Mouse (Mus musculus): ENCODE results near the gene Mpp2.

Gene Mpp2

DNA sequence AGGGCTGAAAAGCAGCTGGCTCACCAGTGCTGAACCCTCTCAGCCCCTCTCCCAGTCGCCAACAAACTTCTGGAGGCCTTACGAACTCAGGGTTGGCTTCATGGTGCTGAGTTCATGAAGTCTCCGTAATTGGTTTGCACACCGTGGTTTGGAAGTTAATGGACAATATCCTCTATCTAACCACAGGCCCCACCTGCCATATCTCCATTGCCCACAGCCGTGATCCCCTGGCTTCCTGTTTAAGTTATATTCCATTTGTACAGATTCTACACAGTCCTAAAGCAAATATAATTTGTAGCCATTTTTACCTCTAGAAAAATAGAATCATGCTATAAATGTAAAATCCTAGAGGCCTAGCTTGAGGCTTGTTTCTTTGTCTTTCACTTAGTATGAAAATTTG is 15.6 kb downstream of the Mpp2 start:
- no peak for DNase-seq (ENCODE audit: low spot score in 2 of 2)

DNA sequence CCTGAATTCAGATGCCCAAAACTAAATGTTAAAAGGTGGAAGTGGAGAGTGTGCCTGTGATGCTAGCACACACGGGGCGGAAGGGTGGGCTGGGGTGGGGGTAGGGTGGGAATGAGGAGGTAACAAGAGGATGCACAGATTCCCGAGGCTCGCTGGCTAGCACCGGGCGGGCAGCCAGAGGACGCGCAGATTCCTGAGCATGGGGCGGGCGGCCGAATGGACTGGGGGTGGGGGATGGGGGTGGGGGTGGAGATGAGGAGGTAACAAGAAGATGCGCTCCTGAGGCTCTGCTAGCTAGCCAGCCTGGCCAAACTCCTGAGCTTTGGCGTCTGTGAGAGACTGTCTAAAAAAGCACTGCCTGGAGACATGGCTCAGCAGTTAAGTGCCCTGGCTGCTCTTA is 17.9 kb downstream of the Mpp2 start:
- no peak for DNase-seq (ENCODE audit: low spot score in 2 of 2)

DNA sequence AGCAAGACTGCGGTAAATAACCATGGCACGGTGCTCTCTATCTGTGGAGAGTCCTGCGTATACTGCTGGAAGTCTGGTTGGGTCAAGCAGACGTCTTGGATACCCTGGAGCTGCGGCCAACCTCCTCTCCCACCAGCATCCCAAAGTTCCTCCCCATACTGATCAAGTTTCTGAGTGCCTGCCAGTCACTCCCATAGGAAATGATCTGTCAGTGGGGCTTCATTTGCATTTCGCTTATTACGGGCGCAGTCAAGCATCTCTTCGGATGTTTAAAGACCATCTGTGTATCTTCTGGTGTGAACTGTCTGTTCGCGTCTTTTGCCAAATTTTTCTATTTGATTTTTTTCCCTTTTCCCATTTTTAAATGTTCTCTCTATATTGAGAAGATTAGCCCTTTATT is 18.7 kb downstream of the Mpp2 start:
- DNase-seq (ENCODE audit: low spot score in 2 of 2) = no peak

DNA sequence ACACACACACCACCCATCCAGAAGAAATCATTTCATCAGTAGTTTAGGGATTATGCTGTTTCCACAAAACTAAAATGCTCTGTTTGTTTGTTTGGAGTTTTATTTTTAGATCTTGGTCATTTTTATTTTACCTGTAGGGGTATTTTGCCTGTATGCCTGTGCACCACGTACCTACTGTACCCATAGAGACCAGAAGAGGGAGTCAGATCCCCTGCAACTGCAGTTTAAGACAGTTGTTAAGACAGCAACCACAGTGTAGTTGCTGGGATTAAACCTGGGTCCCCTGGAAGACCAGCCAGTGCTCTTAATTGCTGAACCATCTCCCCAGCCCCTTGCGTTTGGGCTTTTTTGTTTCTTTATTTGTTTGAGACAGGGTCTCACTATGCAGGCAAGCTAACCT is 19.3 kb downstream of the Mpp2 start:
- DNase-seq (ENCODE audit: low spot score in 2 of 2) = no peak

DNA sequence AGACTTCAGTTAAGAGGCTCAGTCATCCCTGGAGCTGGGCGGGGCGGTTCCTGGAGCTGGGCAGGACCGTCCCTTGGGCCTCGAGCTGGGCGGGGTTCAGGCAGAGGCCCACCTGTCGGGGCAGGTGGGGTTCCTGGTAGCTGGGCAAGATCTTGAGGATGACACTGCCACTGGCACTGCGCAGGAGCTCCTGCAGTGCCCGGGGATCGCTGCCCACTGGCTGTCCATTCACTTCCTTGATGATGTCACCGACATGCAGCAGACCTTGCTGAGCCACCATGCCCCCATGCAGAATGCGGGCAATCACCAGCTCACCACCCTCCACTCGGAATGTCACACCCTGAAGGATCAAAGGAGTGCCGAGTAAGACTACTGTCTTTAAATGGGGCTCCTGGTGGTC is 25.2 kb downstream of the Mpp2 start:
- DNase-seq (ENCODE audit: low spot score in 2 of 2) = no peak

DNA sequence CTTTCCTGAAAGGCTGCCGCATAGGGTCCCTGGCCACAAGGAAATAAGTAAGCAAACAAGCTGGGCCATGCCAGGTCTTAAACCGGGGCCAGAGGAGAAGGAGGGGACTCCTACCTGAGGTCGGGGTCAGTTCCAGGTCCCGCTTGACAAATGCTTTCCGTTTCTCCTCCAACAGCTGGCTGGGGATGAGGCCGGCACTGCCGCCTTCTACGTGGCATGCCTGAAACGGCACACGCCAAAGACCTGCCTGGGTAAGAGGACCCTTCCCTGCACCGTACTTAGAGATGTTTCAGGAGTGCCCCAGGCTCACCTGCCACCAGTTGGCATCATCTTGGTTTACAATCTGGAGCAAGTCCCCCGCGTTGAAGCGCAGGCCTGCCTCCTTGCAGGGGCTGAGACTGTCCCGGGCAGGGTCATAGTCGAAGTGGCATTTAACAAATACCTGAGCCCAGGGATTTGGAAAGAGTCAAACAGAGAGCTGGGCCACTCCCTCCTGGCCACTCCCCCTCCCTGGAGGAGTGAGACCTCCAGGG is 26.3 kb downstream of the Mpp2 start:
- no peak for DNase-seq (ENCODE audit: low spot score in 2 of 2)

DNA sequence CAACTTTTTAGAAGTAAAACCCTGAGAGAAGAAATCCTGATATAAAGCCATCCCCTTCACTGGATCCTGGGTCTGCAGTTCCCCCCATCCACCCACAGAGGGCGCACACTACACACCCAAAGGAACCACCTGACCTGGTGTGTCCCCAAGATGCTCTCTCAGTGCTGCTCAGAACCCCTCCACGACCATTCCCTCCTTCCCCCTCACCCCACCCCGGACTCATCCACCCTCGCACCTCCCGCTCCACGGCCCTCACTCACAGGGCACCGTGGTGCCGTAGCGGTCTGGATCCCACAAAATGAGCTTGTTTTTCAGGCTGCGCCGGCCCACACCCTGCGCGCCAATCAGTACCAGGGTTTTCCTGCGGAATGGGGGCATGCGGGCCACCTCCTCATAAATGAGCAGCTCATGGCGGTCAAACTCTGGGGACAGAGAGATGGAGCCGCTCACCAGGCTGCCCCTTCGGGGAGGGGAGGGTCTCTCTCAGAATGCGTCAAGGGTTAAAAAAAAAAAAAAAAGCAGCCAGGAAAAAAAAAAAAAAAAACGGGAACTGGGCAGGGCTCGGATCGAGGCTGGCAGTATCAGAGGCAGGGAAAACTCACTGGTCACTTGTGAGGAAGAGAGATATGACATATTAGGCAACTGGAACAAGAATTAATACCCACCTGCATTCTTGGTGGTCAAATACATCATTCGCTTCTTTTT is 26.9 kb downstream of the Mpp2 start:
- DNase-seq (ENCODE audit: low spot score in 2 of 2) = peak; percentile 69 to 82

DNA sequence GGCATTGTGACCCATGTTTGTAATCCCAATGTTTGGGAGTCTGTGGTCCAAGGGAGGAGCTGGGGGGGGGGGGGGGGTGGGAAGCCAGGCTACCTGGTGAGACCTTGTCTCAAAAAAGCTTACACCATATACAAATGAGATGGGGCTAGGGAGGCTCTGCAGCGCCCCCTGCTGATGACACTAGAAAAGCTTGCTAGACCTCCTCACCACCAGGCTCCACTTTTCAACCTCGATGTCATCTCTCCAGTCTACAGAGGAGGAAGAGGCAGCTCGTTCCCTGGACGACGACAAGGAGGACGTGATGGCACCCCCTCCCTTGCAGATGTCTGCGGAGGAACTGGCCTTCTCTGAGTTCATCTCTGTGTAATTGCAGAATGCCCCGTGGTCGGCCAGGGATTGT is 34.5 kb downstream of the Mpp2 start:
- DNase-seq (ENCODE audit: low spot score in 2 of 2) = peak; percentile 46 to 73

DNA sequence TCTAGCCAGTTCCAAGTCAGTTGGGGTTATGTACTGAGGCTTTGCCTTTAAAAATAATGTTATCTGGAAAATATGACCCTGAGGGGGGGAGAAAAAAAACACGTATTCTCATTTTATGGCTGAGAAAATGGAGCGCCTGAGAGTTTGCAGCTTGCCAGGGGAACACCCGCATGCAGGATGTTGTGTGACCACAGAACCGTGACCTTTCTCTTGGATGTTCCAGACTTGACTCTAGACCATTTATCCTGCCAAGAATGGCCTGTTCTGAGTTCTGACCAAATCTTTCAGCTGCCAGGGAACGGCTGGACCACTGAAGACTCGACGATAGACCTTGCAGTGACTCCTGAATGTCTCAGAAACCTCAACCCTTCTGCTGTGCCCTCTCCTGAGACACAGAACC is 35.1 kb downstream of the Mpp2 start:
- no peak for DNase-seq (ENCODE audit: low spot score in 2 of 2)

DNA sequence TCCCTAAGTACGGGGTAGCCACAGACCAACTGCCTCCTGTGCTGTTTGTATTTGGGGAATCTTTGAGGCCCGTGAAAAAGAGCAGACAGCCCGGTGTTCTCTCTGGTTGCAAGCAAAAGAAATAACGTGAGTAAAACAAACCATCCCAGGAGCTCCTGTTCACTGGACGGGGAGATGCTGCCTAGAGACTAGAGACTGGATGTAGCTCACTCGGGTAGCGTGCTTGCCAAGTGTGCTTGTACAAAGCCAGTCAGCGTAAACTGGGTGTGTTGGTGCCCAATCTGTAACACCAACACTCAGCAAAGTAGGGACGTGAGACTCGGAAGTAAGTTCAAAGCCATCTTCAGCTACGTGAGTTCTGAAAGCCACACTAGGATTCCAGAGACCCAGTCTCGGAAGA is 35.6 kb downstream of the Mpp2 start:
- no peak for DNase-seq (ENCODE audit: low spot score in 2 of 2)

DNA sequence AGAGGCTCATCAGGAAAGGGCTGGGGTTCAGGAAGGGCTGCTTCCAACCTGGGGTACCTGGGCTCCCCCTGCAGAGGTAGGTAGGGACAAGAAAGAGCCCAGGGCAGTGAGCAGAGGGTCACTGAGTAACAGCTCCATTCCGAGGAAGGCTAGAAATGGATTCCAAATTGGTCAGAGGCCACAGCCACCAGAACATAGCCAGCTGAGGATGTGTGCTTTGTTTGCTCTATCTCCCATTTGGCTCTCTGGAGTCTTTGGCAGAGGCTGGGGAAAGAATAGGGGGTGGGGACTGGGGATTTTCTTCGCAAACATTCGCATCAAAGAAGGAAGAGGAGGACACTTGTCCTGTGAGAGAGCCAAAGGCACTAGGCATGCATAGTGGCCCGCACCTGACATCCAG is 36.4 kb downstream of the Mpp2 start:
- no peak for DNase-seq (ENCODE audit: low spot score in 2 of 2)

DNA sequence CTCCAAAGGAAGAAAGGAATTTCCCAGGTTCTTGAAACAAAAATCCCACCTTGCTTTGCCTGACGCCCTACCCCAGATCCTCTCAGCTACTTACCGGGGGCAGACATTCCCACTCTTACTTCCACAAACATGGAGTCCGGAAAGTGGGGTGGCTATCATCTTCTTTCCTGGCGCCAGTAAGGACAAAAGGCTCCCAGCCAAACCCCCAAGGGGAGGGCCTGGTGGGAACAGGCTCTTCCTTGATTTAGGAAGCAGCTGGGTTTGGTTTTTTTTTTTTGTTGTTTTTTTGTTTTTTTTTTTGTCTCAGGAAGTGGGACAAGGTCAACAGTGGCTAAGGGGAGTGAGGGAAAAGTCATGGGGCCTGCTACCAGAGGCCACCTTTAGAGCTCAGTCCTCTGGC is 36.8 kb downstream of the Mpp2 start:
- DNase-seq (ENCODE audit: low spot score in 2 of 2) = no peak

DNA sequence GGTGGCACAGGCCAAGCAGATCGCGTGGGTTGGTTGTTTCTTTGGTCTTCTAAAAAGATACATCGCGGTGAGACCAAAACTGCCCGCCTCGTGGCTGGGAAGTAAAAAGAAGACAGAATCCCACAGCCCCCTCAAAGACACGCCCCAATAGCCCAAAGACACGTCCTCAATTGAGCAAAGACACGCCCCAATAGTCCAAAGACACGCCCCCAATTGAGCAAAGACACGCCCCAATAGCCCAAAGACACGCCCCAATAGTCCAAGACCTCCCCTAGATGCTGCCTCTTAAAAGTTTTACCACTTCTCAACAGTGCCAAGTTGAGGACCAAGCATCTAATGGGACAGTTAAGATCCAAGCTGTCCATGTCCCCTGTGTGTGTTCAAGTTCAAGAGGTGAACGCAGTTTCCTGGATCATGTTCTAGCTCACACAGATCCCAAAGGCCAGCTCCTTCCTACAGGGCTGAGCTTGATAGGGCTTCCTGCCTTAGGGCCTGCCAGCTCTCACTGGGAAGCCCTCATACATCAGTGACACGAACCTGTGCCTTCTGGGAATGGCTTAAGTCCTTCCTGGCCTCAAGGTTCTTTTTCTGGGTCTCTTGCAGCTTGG is 38.3 kb downstream of the Mpp2 start:
- no peak for DNase-seq (ENCODE audit: low spot score in 2 of 2)

DNA sequence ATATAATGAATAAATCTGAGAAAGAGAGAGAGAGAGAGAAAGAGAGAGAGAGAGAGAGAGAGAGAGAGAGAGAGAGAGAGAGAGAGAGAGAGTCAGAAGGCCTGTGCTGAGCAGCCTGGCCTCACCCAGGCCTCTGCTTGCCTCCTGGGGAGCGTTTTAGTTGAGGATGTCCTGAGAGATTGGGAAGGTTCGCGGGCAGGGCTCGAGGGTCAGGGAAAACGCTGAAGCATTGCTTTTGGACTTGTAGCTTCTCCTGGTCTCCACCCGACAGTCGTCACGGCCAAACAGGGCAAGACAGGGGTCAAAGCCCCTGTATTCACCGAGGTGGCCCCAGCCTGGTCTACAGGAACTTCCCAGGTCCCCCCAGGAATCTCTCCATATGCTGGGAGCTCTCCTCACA is 41.7 kb downstream of the Mpp2 start:
- DNase-seq (ENCODE audit: low spot score in 2 of 2) = no peak

DNA sequence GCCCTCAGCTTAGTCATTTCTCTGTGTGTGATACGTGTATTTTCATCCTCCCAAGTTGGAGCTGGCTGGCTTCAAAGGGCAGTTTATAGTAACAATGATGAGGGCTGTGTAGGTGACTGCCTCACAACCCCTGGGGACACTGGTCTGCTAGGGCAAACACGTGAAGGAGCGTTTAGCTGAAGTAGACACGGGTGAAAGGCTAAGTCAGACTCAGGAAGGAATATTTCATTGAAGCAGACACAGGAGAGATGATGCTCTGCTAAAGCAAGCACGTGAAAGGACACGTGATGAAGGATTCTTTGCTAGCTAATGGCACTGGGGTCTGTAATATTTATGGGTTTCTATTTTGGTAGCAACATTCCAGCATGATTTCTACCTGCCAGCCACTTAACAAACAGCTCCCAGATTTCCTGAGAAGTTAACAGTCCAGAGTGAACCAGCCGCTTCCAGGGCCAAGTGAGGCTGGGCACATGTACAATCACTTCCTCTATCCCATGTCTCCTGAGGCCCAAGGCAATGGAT is 43.6 kb downstream of the Mpp2 start:
- no peak for DNase-seq (ENCODE audit: low spot score in 2 of 2)

DNA sequence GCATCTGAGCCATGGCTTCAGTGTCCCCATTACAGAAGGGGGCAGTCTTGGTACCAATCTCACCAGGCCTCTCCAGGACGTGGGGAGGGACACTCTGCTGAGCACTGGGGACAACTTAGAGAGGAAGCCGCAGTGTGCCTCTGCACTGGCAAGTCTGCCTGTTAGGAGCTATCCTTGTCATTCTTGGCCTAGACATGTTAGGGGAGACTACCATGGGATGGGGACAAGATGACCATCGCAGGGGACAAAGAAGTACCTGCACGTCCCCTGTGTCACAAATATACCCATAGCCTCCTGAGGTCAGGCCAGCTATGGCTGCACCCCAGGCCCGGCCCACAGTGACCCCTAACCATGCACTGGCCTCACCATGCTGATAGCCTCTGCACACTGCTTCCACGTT is 44.9 kb downstream of the Mpp2 start:
- DNase-seq (ENCODE audit: low spot score in 2 of 2) = no peak

DNA sequence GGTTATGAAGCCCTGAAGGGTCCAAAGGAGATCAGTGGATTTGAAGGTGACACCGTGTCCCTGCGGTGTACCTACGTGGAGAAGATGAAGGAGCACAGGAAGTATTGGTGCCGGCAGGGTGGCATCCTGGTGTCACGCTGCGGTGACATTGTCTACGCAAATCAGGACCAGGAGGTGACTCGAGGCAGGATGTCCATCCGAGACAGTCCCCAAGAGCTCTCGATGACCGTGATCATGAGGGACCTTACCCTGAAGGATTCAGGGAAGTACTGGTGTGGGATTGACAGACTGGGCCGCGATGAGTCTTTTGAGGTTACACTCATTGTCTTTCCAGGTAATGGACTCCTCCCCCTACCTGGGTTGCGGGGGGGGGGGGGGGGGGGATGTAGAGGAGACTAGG is 45.3 kb downstream of the Mpp2 start:
- DNase-seq (ENCODE audit: low spot score in 2 of 2) = no peak

DNA sequence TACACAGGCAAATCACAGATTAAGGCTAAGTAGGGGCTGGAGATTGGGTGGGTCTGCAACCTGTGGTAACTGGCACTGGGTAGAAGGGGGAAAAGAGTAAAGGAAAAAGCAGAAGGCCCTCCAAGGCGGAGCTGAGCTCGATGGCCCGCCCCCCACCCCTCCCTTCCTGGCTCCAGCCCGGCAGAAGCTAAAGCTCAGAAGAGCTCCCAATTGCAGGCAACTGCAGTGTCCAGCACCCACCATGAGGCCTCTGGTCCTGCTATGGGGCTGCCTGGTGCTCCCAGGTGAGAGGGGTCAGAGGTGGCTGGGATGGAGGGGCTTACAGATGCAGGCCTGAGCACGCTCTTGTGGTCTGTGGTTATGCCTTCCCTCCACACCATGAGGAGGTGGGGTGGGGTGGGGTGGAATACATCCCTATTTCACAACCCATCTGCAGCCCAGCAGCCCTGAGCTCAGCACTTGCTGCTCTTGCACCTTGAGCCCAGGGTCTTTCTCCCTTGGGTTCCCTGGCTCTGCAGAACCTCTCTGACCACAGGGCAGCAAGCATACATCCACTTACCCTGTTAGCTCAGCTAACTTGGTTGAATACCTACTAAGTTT is 46.9 kb downstream of the Mpp2 start, which contains the start of gene Cd300lg:
Gene Cd300lg (plus strand): TSS at position 160 of the 600 bp plus-strand sequence.
- DNase-seq (ENCODE audit: low spot score in 2 of 2) = no peak

DNA sequence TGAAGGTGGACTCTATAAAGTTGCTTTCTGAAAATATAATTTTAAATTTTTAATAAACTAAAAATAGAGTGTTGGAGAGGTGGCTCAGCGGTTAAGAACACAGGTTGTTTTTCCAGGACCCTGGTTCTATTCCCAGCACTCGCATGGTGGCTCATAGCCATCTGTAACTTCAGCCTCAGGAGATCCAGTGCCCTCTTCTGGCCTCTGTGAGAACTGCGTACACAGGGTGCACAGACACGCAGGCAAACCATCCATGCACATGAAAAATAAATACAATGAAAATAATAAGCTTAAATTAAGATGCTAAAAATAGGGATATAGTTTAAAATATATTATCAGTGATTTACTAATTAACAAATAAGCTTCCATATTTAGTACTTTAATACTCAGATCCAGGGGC is 47.7 kb downstream of the Mpp2 start:
- DNase-seq (ENCODE audit: low spot score in 2 of 2) = no peak

DNA sequence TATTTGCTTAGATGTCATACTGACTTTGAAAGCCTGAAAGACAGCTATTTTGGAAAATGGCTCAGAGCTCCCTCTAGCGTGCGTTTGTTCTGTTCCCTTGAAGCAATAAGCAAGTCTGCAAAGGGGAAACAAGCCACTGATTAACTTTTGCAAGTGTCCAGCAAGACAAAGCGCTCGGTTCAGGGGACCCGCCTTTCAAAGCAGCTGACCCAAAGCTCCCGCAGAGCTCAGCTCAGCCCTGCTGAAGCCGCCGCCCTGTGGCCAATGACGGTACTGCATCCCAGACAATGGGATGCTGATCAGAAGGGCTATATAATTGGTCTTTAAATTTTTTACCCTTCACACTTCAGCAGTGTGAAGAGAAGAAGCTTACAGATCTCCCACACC is 48.2 kb downstream of the Mpp2 start:
- DNase-seq (ENCODE audit: low spot score in 2 of 2) = peak; percentile 73 to 89

DNA sequence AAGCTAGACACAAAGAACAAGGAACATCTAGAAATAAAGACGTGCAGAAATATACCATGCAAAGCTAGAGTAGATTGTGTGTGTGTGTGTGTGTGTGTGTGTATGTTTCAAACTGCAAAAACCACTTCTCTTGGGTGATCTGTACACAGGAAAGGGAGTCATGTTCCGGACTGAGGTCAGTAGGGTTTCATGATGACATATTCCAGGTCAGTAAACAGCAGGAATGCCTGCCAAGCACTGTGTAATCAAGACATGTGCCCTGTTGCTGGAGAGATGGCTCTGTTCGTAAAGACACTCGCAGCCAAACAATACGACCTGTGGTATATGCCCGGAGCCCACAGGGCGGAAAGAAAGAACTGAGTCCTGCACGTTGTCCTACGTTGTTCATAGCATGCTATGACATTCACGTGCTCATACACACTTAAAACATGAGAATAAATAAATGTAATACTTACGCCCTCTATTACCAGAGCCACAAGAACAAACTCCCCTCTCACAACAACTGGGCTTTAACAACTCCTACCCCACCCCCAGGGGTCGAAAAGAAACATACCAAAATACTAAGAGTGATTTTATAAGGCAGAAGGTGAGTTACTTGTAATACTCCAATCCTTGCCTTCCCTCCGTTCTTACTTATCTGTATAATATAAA is 48.7 kb downstream of the Mpp2 start:
- DNase-seq (ENCODE audit: low spot score in 2 of 2) = no peak

DNA sequence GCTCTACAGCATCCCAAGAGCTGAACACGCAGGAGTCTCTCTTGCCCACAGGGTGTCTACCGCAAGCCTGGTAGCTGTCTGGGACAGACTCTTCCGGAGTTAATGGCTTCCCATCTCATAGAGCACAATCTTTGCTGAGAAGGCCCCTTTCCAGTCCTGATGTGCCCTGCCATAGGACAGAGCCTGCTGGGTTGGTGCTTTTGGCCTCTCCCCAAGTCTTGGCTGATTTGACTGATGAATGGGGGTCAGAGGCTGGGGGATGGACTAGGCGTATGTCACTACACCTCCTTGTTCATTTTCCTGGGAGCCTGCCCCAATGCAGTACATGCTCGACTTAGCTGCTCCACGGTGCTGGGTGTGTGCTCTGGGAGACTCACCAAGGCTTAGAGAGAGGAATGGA is 50.5 kb downstream of the Mpp2 start:
- no peak for DNase-seq (ENCODE audit: low spot score in 2 of 2)
